Mouse (Mus musculus) limb, embryonic 11.5 days (tissue): ENCODE data around the gene Rcc2. TPM values are rescaled to one million over a fixed set of nuclear protein-coding genes. Genes with fewer than 3 reads are reported as not detected.

Experiments used
- ATAC-seq: fragments of 200-750 bp; cut with Nextera tagmentation; 2 replicates; pipeline ENCODE4 v1.8.0; 2017; ENCODE audit warnings: low read depth; ENCODE audit not compliant: insufficient number of reproducible peaks, low FRiP score, low TSS enrichment
- DNase-seq: peaks from one replicate; pipeline ENCODE4 v3.0.0-alpha.2; 2015; ENCODE audit warnings: low spot score
- H3K27ac ChIP-seq: fragments of 300-500 bp; sonication (generic); replicated peaks from 2 replicates; pipeline ENCODE4 v1.5.1; 2014; ENCODE audit warnings: low read depth, mild to moderate bottlenecking, low read length
- H3K27me3 ChIP-seq: fragments of 300-500 bp; sonication (generic); 2 replicates; pipeline ENCODE4 v1.6.1; 2014; ENCODE audit warnings: mild to moderate bottlenecking, low read length, mixed read lengths; ENCODE audit not compliant: control insufficient read depth, insufficient read depth
- H3K36me3 ChIP-seq: fragments of 300-500 bp; sonication (generic); 2 replicates; pipeline ENCODE4 v1.6.1; 2014; ENCODE audit warnings: mild to moderate bottlenecking, low read length, moderate library complexity, mixed read lengths; ENCODE audit not compliant: control insufficient read depth, insufficient read depth
- H3K4me1 ChIP-seq: fragments of 300-500 bp; sonication (generic); 2 replicates; pipeline ENCODE4 v1.6.1; 2014; ENCODE audit warnings: low read length, mixed read lengths; ENCODE audit not compliant: control insufficient read depth, insufficient read depth
- H3K4me2 ChIP-seq: fragments of 300-500 bp; sonication (generic); 2 replicates; pipeline ENCODE4 v1.6.1; 2014; ENCODE audit warnings: low read depth, mild to moderate bottlenecking, moderate library complexity; ENCODE audit not compliant: severe bottlenecking
- H3K4me3 ChIP-seq: fragments of 300-500 bp; sonication (generic); 2 replicates; pipeline ENCODE4 v1.5.1; 2014; ENCODE audit warnings: low read depth, low read length
- H3K9ac ChIP-seq: fragments of 300-500 bp; sonication (generic); 2 replicates; pipeline ENCODE4 v1.6.1; 2014; ENCODE audit warnings: mild to moderate bottlenecking, low read length
- H3K9me3 ChIP-seq: fragments of 300-500 bp; sonication (generic); 2 replicates; pipeline ENCODE4 v1.6.1; 2016; ENCODE audit warnings: low read length; ENCODE audit not compliant: control insufficient read depth
- WGBS: fragments of 180-500 bp; shearing (Covaris S2); extraction: QIAGEN DNeasy Blood & Tissue Kit; methylation state at CpG from one replicate; pipeline ENCODE4 v1.1.7; 2014; 5-methylcytosine and 5-hydroxymethylcytosine counted together
- polyA plus RNA-seq: library from polyadenylated mRNA; unstranded; fragments of >200 nt; fragmentation: Nextera tagmentation; extraction: Ambion mirVana; gene quantifications from 2 replicates; pipeline ENCODE4 v1.2.1, GENCODE M21; 2014

Rcc2 gene
- polyA plus RNA-seq, 1 experiment from 2014 or later = 87.2 TPM

DNA sequence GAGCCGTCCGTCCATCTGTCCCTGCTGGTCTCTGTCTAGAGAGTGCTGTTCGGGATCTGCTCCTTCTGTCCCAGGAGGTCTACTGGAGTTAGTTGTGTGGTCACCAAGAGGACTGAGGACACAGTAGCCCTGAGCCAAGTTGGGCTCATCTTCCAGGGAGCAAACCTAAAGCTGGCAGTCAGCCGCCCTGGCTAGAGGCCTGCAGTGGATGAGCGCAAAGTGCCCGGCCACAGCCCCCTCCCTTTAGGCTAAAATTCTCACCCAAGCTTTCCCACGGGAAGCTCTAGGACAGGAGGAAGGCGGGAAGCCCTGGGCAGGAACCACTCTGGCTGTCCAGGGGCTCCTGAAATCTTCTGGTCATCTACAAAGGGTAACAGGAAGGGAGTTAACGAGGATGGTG, 22.4 kb downstream of the Rcc2 start:
- H3K27me3 ChIP-seq = no peaks in the 10 kb centered on the region
- 76% methylated on average over 9 of the region's 9 CpGs for WGBS
- ATAC-seq (no peak), DNase-seq (no peak)
- peaks cover 39% of the 10 kb centered on the region for H3K36me3 ChIP-seq
- H3K9ac ChIP-seq = no peak overlapping the region
- no peak overlapping the region for H3K27ac ChIP-seq
- H3K4me1 ChIP-seq = 0 out of 2 replicates have a peak, but pooled peaks cover 3% of the 10 kb centered on the region
- no peaks in the 10 kb centered on the region for H3K9me3 ChIP-seq
- H3K4me3 ChIP-seq = no peak overlapping the region
- no peak overlapping the region for H3K4me2 ChIP-seq

GRCm38 (mm10) chr4:140723192-140723591, 22.9 kb downstream of the Rcc2 start:
- no peak for ATAC-seq
- no peaks in the 10 kb centered on the region for H3K9me3 ChIP-seq
- no peaks in the 10 kb centered on the region for H3K27me3 ChIP-seq
- 81% methylated on average over 9 of the region's 9 CpGs for WGBS
- no peak for DNase-seq
- H3K4me1 ChIP-seq = 0 out of 2 replicates have a peak, but pooled peaks cover 3% of the 10 kb centered on the region
- no peak overlapping the region for H3K27ac ChIP-seq
- H3K4me2 ChIP-seq = no peak overlapping the region
- H3K4me3 ChIP-seq = no peak overlapping the region
- H3K9ac ChIP-seq = no peak overlapping the region
- peaks cover 36% of the 10 kb centered on the region for H3K36me3 ChIP-seq

DNA sequence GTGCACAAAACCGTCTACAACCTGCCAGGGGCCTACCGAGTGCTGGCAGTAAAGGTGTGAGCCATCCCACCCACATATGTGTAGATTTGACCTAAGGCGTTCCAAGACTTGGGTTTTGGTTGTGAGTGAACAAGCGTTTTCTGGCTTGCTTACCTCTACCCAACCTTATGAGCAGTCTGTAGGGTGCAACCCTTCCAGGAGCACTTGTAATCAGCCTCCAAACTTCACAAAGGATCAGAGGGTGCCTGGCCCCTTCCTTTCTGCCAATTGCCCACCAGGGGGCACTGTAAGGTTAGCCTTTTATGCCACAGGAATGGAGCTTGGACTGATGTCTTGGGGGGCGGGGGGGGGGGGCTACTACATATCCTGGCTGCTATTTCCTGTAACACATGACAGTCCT, 23.5 kb downstream of the Rcc2 start:
- H3K9me3 ChIP-seq = no peaks in the 10 kb centered on the region
- no peak overlapping the region for H3K9ac ChIP-seq
- H3K27me3 ChIP-seq = no peaks in the 10 kb centered on the region
- no peak overlapping the region for H3K4me2 ChIP-seq
- peak; percentile 45; the same call in 1 of the 2 replicates for ATAC-seq
- peaks cover 30% of the 10 kb centered on the region for H3K36me3 ChIP-seq
- 0 out of 2 replicates have a peak, but pooled peaks cover 3% of the 10 kb centered on the region for H3K4me1 ChIP-seq
- 53% methylated on average over 5 of the region's 5 CpGs for WGBS
- peak; percentile 73 for DNase-seq
- no peak overlapping the region for H3K27ac ChIP-seq
- no peak overlapping the region for H3K4me3 ChIP-seq

GRCm38 (mm10) chr4:140724739-140725138, 24.4 kb downstream of the Rcc2 start:
- H3K36me3 ChIP-seq = peaks cover 24% of the 10 kb centered on the region
- H3K27me3 ChIP-seq = no peaks in the 10 kb centered on the region
- DNase-seq (no peak), ATAC-seq (no peak)
- no peak overlapping the region for H3K9ac ChIP-seq
- H3K27ac ChIP-seq = no peak overlapping the region
- H3K4me1 ChIP-seq = 0 out of 2 replicates have a peak, but pooled peaks cover 3% of the 10 kb centered on the region
- no peak overlapping the region for H3K4me2 ChIP-seq
- H3K4me3 ChIP-seq = no peak overlapping the region
- no peaks in the 10 kb centered on the region for H3K9me3 ChIP-seq
- WGBS = 72% methylated on average over 6 of the region's 6 CpGs

DNA sequence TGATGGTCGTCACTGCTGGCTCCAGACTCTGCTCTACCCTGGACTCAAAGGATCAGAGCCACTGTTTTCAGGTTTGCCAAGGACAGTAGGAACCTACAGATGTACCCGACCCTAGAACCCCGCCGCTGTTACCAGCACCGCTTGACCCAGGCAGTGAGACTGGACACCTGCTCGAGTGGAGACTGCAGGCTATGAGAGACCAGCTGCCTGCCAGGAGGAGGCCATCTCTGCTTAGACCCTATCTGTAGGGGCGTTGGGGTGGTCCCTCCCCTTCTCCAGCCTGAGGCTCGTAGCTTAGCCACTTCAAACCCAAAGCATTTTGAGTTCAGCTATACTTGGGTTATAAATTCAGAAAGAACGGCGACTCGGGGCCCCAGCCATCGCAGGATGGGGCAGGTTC, 26.6 kb downstream of the Rcc2 start:
- Histone ChIP-seq H3K4me2 (no peak overlapping the region), H3K9ac (no peak overlapping the region), H3K36me3 (peaks cover 7% of the 10 kb centered on the region; the same call in 1 of the 2 replicates), H3K4me1 (0 out of 2 replicates have a peak, but pooled peaks cover 3% of the 10 kb centered on the region), H3K27me3 (no peaks in the 10 kb centered on the region), H3K27ac (no peak overlapping the region), H3K4me3 (no peak overlapping the region), H3K9me3 (no peaks in the 10 kb centered on the region)
- ATAC-seq (no peak), DNase-seq (no peak)
- 89% methylated on average over 12 of the region's 12 CpGs for WGBS

- Histone ChIP-seq H3K27me3 (no peaks in the 10 kb centered on the region), H3K4me1 (no peaks in the 10 kb centered on the region), H3K27ac (no peak overlapping the region), H3K36me3 (no peaks in the 10 kb centered on the region), H3K9ac (no peak overlapping the region), H3K4me2 (no peak overlapping the region), H3K9me3 (no peaks in the 10 kb centered on the region), H3K4me3 (no peak overlapping the region)
- WGBS = 73% methylated on average over 4 of the region's 4 CpGs
- DNase-seq (no peak), ATAC-seq (no peak)
Measured at GRCm38 (mm10) chr4:140731654-140732053, 31.3 kb downstream of the Rcc2 start.

DNA sequence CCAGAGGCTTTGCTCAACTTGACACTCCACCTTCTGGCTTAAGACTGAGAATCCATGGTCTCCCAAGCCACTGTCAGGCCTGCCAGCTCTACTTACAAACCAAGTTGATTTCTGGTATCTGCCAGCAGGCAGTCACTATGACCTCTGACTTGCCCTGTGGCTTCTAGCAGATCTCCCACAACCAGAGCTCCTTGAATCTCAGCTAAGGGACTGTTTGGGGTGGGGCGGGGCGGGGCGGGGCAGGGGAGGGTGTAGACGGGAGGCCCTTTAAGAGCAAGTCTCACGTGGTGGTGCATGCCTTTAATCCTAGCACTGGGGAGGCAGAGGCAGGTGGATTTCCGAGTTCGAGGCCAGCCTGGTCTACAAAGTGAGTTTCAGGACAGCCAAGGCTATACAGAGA, 32.5 kb downstream of the Rcc2 start:
- ATAC-seq (no peak), DNase-seq (no peak)
- H3K4me1 ChIP-seq = no peaks in the 10 kb centered on the region
- no peak overlapping the region for H3K9ac ChIP-seq
- H3K4me2 ChIP-seq = no peak overlapping the region
- WGBS = 62% methylated on average over 7 of the region's 7 CpGs
- no peaks in the 10 kb centered on the region for H3K27me3 ChIP-seq
- no peaks in the 10 kb centered on the region for H3K36me3 ChIP-seq
- no peak overlapping the region for H3K27ac ChIP-seq
- H3K4me3 ChIP-seq = no peak overlapping the region
- H3K9me3 ChIP-seq = no peaks in the 10 kb centered on the region

DNA sequence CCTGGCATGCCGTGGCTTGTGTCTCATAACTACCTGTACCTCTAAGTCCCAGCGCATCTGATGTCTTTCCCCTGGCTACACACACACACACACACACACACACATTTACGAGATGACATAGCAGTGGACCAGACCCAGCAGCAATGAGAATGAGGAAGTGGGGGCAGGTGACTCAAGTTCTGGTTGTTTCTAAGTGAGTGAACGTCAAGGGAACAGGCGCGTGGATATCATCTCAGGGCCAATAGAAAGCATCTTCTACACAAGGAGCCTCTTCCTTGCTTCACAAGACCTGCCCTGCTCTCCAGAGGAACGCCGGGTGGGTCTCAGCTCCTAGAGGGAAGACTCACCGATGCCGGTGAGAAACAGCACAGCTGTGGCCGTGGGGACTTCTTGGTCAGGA, 40.3 kb downstream of the Rcc2 start:
- Histone ChIP-seq H3K4me2 (no peak overlapping the region), H3K27me3 (no peaks in the 10 kb centered on the region), H3K27ac (no peak overlapping the region), H3K9me3 (no peaks in the 10 kb centered on the region), H3K4me1 (no peaks in the 10 kb centered on the region), H3K9ac (no peak overlapping the region), H3K36me3 (no peaks in the 10 kb centered on the region), H3K4me3 (no peak overlapping the region)
- WGBS = 92% methylated on average over 11 of the region's 11 CpGs
- DNase-seq (no peak), ATAC-seq (no peak)

GRCm38 (mm10) chr4:140741401-140741800, 41.1 kb downstream of the Rcc2 start:
- 86% methylated on average over 6 of the region's 6 CpGs for WGBS
- no peak overlapping the region for H3K4me2 ChIP-seq
- no peak overlapping the region for H3K4me3 ChIP-seq
- H3K9me3 ChIP-seq = no peaks in the 10 kb centered on the region
- H3K36me3 ChIP-seq = no peaks in the 10 kb centered on the region
- DNase-seq (no peak), ATAC-seq (no peak)
- no peaks in the 10 kb centered on the region for H3K27me3 ChIP-seq
- no peak overlapping the region for H3K27ac ChIP-seq
- H3K4me1 ChIP-seq = no peaks in the 10 kb centered on the region
- H3K9ac ChIP-seq = no peak overlapping the region
